Mouse (Mus musculus) forebrain, postnatal 0 days (tissue): ENCODE measurements around the gene Nfasc. TPM values are rescaled to one million over a fixed set of nuclear protein-coding genes. Genes with fewer than 3 reads are reported as not detected.
A peak's percentile ranks its signal among the peaks of the same experiment; 100 is the strongest.

Source experiments
- ATAC-seq: fragments of 200-750 bp; cut with Nextera tagmentation; 2 replicates; pipeline ENCODE4 v1.8.0; 2017; ENCODE audit warnings: mild to moderate bottlenecking, moderate library complexity
- DNase-seq: peaks from one replicate; pipeline ENCODE4 v3.0.0-alpha.2; 2015
- H3K27ac ChIP-seq: fragments of 300-500 bp; sonication (generic); 2 replicates; pipeline ENCODE4 v1.5.1; 2014; ENCODE audit warnings: low read depth, mild to moderate bottlenecking, antibody characterized with exemption, low read length, moderate library complexity, mixed read lengths
- H3K27me3 ChIP-seq: fragments of 300-500 bp; sonication (generic); 2 replicates; pipeline ENCODE4 v1.6.1; 2014; ENCODE audit warnings: mild to moderate bottlenecking, low read length, mixed read lengths; ENCODE audit not compliant: insufficient read depth
- H3K36me3 ChIP-seq: fragments of 300-500 bp; sonication (generic); 2 replicates; pipeline ENCODE4 v1.6.1; 2014; ENCODE audit warnings: mild to moderate bottlenecking, moderate library complexity; ENCODE audit not compliant: insufficient read depth
- H3K4me1 ChIP-seq: fragments of 300-500 bp; sonication (generic); 2 replicates; pipeline ENCODE4 v1.6.1; 2014; ENCODE audit warnings: antibody characterized with exemption; ENCODE audit not compliant: insufficient read depth
- H3K4me2 ChIP-seq: fragments of 300-500 bp; sonication (generic); 2 replicates; pipeline ENCODE4 v1.6.1; 2014; ENCODE audit warnings: low read depth, mild to moderate bottlenecking, moderate library complexity
- H3K4me3 ChIP-seq: fragments of 300-500 bp; sonication (generic); 2 replicates; pipeline ENCODE4 v1.5.1; 2014; ENCODE audit warnings: low read depth, low read length, mixed read lengths
- H3K9ac ChIP-seq: fragments of 300-500 bp; sonication (generic); 2 replicates; pipeline ENCODE4 v1.6.1; 2014; ENCODE audit warnings: mild to moderate bottlenecking
- H3K9me3 ChIP-seq: fragments of 300-500 bp; sonication (generic); 2 replicates; pipeline ENCODE4 v1.6.1; 2016; ENCODE audit warnings: low read length
- CTCF ChIP-seq: sonication (generic); IDR thresholded peaks from 2 replicates; pipeline ENCODE4 v1.5.1; 2016; ENCODE audit warnings: antibody characterized with exemption, control low read depth, low read depth
- WGBS: fragments of 180-500 bp; shearing (Covaris S2); extraction: QIAGEN DNeasy Blood & Tissue Kit; methylation state at CpG from one replicate; pipeline ENCODE4 v1.1.7; 2014; 5-methylcytosine and 5-hydroxymethylcytosine counted together
- polyA plus RNA-seq: library from polyadenylated mRNA; unstranded; fragments of >200 nt; fragmentation: Nextera tagmentation; extraction: Ambion mirVana; gene quantifications from 2 replicates; pipeline ENCODE4 v1.2.1, GENCODE M21; 2015
- total RNA-seq: library from RNA; depleted of rRNA; stranded (reverse); fragments of >200 nt; gene quantifications from 2 replicates; pipeline ENCODE4 v1.2.3, GENCODE M21; 2014

The Nfasc gene
- total and polyA plus RNA-seq, 2 experiments from 2014 or later: 32.7 to 55.2 TPM

GRCm38 (mm10) chr1:132629611-132630370 is 111.8 kb downstream of the Nfasc start:
- WGBS: 68% methylated on average over 5 of the region's 5 CpGs
- H3K4me1 ChIP-seq: 0 out of 2 replicates have a peak, but pooled peaks cover 4% of the 10 kb centered on the region
- TF ChIP-seq CTCF: no peak

GRCm38 (mm10) chr1:132628599-132628998 is 113.0 kb downstream of the Nfasc start:
- DNase-seq: no peak
- ATAC-seq: no peak
- WGBS: 62% methylated on average over 3 of the region's 3 CpGs
- Histone ChIP-seq H3K36me3 (peaks cover 54% of the 10 kb centered on the region), H3K4me3 (no peak overlapping the region), H3K9me3 (no peaks in the 10 kb centered on the region), H3K9ac (no peak overlapping the region), H3K27me3 (no peaks in the 10 kb centered on the region), H3K4me1 (peaks cover 8% of the 10 kb centered on the region), H3K4me2 (no peak overlapping the region), H3K27ac (no peak overlapping the region)
- no peak for TF ChIP-seq CTCF

More at GRCm38 (mm10) chr1:132629611-132630370, 111.8 kb downstream of the Nfasc start:
- Histone ChIP-seq H3K27ac (0 out of 2 replicates have a peak overlapping the region, but pooled peaks have one; percentile 29), H3K27me3 (no peaks in the 10 kb centered on the region), H3K36me3 (peaks cover 64% of the 10 kb centered on the region), H3K4me2 (no peak overlapping the region), H3K9ac (no peak overlapping the region), H3K4me3 (no peak overlapping the region), H3K9me3 (no peaks in the 10 kb centered on the region)
- DNase-seq (peak; percentile 42), ATAC-seq (peak; percentile 23; the same call in 1 of the 2 replicates)

- 89% methylated on average over 8 of the region's 8 CpGs for WGBS
- Histone ChIP-seq H3K9me3 (no peaks in the 10 kb centered on the region), H3K4me1 (peaks cover 8% of the 10 kb centered on the region), H3K4me2 (no peak overlapping the region), H3K9ac (no peak overlapping the region), H3K36me3 (peaks cover 49% of the 10 kb centered on the region), H3K4me3 (no peak overlapping the region), H3K27ac (no peak overlapping the region), H3K27me3 (no peaks in the 10 kb centered on the region)
- no peak for DNase-seq
- ATAC-seq: no peak
- TF ChIP-seq CTCF: no peak
Measured at GRCm38 (mm10) chr1:132628183-132628582, 113.4 kb downstream of the Nfasc start.

GRCm38 (mm10) chr1:132626125-132626756 is 115.4 kb downstream of the Nfasc start:
- peaks cover 39% of the 10 kb centered on the region for H3K36me3 ChIP-seq
- no peaks in the 10 kb centered on the region for H3K9me3 ChIP-seq
- H3K27me3 ChIP-seq: no peaks in the 10 kb centered on the region
- 70% methylated on average over 7 of the region's 7 CpGs for WGBS
- no peak overlapping the region for H3K4me2 ChIP-seq
- H3K4me1 ChIP-seq: peaks cover 8% of the 10 kb centered on the region
- DNase-seq (no peak), ATAC-seq (no peak)
- H3K9ac ChIP-seq: no peak overlapping the region
- H3K4me3 ChIP-seq: no peak overlapping the region
- no peak for TF ChIP-seq CTCF
- no peak overlapping the region for H3K27ac ChIP-seq

DNA sequence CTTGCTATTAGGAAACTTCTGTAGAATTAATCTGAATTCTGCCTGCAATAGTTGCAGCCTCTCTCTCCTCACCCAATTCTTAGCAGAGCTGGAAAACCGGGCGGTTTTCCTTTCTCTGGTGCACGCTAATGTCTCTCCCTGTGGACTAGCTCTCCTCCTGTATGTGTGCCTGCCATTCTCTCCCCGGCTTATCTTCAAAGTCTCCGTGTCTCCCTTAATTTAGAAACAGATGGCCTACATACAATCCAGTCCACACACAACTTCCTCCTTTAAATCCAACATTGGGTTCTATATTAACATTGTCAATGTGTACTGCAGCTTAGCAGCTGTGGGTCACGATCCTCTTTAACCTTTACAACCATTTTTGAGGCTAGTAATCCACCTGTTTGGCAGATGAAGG is 116.6 kb downstream of the Nfasc start:
- Histone ChIP-seq H3K27ac (no peak overlapping the region), H3K9ac (no peak overlapping the region), H3K36me3 (peaks cover 32% of the 10 kb centered on the region), H3K4me1 (peaks cover 6% of the 10 kb centered on the region), H3K4me2 (no peak overlapping the region), H3K27me3 (no peaks in the 10 kb centered on the region), H3K9me3 (no peaks in the 10 kb centered on the region), H3K4me3 (no peak overlapping the region)
- no peak for TF ChIP-seq CTCF
- 74% methylated on average over 6 of the region's 6 CpGs for WGBS
- no peak for ATAC-seq
- no peak for DNase-seq

DNA sequence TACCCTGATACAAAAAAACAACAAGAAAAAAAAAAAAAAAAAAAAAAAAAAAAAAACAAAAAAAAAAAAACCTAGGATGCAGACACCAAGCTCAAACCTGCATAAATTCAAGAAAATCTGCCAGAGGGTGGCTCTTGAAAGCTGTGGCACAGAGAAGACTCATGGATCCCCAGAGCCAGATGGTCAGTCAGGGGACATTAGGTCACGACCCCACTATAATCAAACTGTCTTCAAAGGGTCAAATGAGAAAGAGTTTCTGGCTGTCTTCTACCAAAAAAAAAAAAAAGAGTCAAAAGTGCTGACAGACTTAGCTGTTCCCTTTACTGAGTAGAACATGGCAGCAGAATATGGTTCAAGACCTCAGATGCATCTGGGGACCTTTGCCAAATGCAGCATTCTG is 117.1 kb downstream of the Nfasc start:
- Histone ChIP-seq H3K27me3 (no peaks in the 10 kb centered on the region), H3K4me1 (peaks cover 4% of the 10 kb centered on the region), H3K9ac (no peak overlapping the region), H3K27ac (no peak overlapping the region), H3K4me2 (no peak overlapping the region), H3K9me3 (no peaks in the 10 kb centered on the region), H3K4me3 (no peak overlapping the region), H3K36me3 (peaks cover 29% of the 10 kb centered on the region)
- TF ChIP-seq CTCF: no peak
- 71% methylated on average over 1 of the region's 1 CpGs for WGBS
- ATAC-seq (no peak), DNase-seq (no peak)

- Histone ChIP-seq H3K9ac (0 out of 2 replicates have a peak overlapping the region, but pooled peaks have one; percentile 18), H3K9me3 (no peaks in the 10 kb centered on the region), H3K4me1 (peaks cover 4% of the 10 kb centered on the region), H3K27ac (peak overlapping the region; percentile 70), H3K4me3 (no peak overlapping the region), H3K4me2 (0 out of 2 replicates have a peak overlapping the region, but pooled peaks have one; percentile 8), H3K27me3 (no peaks in the 10 kb centered on the region), H3K36me3 (peaks cover 35% of the 10 kb centered on the region)
- no peak for TF ChIP-seq CTCF
- peak; percentile 48 for ATAC-seq
- no peak for DNase-seq
- 49% methylated on average over 14 of the region's 14 CpGs for WGBS
Measured at GRCm38 (mm10) chr1:132623641-132624336, 117.8 kb downstream of the Nfasc start.
